Mouse (Mus musculus): Measurements from ENCODE around the gene Fam104a.

DNA sequence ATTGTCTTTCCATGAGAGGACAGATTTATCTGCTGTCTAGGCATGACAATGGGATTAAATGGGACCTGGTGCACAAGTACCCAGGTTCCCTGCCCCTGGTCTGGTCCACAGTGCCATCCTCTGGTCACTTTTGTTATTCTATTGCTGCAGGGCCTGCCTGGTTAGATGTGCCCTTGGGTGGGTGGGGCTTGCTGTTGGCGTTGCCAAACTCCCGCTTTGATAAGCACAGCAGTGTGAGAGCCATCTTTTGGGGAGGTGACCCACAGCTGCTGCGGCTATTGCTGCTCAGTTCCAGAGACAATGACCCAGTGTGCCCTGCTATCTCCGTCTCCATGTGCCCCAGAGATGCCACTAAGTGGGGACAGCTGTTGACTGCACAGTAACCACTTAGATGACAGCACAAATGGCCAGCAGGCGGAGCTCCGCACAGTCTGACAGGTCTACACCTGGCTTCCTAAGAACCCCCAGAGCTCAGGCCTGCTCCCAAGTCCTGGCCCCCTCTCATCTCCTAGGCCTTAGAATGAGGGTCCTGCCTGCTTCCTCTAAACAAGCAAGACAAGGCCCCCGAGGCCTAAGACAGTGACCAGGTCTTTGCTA is 31.2 kb upstream of the Fam104a start:
- TF ChIP-seq CTCF (IDR thresholded peaks at IDR 0.05; ENCODE audit: control insufficient read depth, insufficient read depth, insufficient read length) (no peak), MYOD1 (IDR thresholded peaks at IDR 0.05; ENCODE audit: control insufficient read depth, insufficient read length, low read depth) (no peak), MAX (IDR thresholded peaks at IDR 0.05) (no peak), MYOG (IDR thresholded peaks at IDR 0.05; ENCODE audit: control insufficient read depth, extremely low read depth, insufficient read length) (no peak), USF1 (IDR thresholded peaks at IDR 0.05; ENCODE audit: low read depth) (no peak)
